Mouse (Mus musculus) cerebellum, adult 2 months (tissue): ENCODE measurements around the gene Nyx.

Experiments
- CTCF ChIP-seq: fragments of 200-500 bp; IDR thresholded peaks from 2 replicates; pipeline ENCODE4 v1.5.1; 2011; ENCODE audit warnings: low read depth, mild to moderate bottlenecking, control low read depth, low read length, moderate library complexity, borderline replicate concordance; ENCODE audit not compliant: insufficient read depth
- POLR2A ChIP-seq: fragments of 200-500 bp; IDR thresholded peaks from 2 replicates; pipeline ENCODE4 v1.6.1; 2011; ENCODE audit warnings: low read length, control low read depth, borderline replicate concordance; ENCODE audit not compliant: insufficient read depth

GRCm38 (mm10) chrX:13466681-13467080, 771 bp downstream of the Nyx start:
- TF ChIP-seq CTCF (no peak), POLR2A (no peak)
